Mouse (Mus musculus) CH12.LX (cell line): ENCODE measurements around the gene Polr1d.

ENCODE experiments used
- CHD2 ChIP-seq: IDR thresholded peaks from 2 replicates; pipeline ENCODE4 v1.6.1; 2011; ENCODE audit warnings: low read length, improper control_type of control experiment
- CTCF ChIP-seq, 2 experiments: IDR thresholded peaks in 1 of 2; conservative IDR thresholded peaks in 1 of 2; 2 replicates each; pipeline ENCODE4 v1.5.1; 2011 to 2012; ENCODE audit warnings: low read depth in 2 of 2, low read length in 2 of 2, improper control_type of control experiment in 1 of 2, inconsistent platforms in 1 of 2, mild to moderate bottlenecking in 1 of 2, moderate library complexity in 1 of 2
- IRF4 ChIP-seq: IDR thresholded peaks from 2 replicates; pipeline ENCODE4 v1.6.1; 2014; ENCODE audit warnings: low read depth, mild to moderate bottlenecking, inconsistent platforms, low read length, improper control_type of control experiment
- MAZ ChIP-seq: IDR thresholded peaks from 2 replicates; pipeline ENCODE4 v1.6.1; 2012; ENCODE audit warnings: low read depth, mild to moderate bottlenecking, inconsistent platforms, low read length, improper control_type of control experiment, moderate library complexity
- MXI1 ChIP-seq: IDR thresholded peaks from 2 replicates; pipeline ENCODE4 v1.6.1; 2011; ENCODE audit warnings: mild to moderate bottlenecking, low read depth, low read length, improper control_type of control experiment
- NELFE ChIP-seq: IDR thresholded peaks from 2 replicates; pipeline ENCODE4 v1.6.1; 2011; ENCODE audit warnings: low read depth, low read length, improper control_type of control experiment
- POLR2A ChIP-seq: IDR thresholded peaks from 2 replicates; pipeline ENCODE4 v1.6.1; 2011; ENCODE audit warnings: low read depth, mild to moderate bottlenecking, improper control_type of control experiment, low read length
- SMC3 ChIP-seq: IDR thresholded peaks from 2 replicates; pipeline ENCODE4 v1.6.1; 2011; ENCODE audit warnings: low read depth, low read length, improper control_type of control experiment

- TF ChIP-seq CTCF (conservative IDR thresholded peaks at IDR 0.05 in 1 of 2, IDR thresholded peaks at IDR 0.05 in 1 of 2; ENCODE audit: low read depth in 2 of 2, low read length in 2 of 2), result no peak
- no peak for TF ChIP-seq NELFE
- no peak for TF ChIP-seq POLR2A
- no peak for TF ChIP-seq MAZ
- TF ChIP-seq MXI1, result no peak
- TF ChIP-seq SMC3, result no peak
- TF ChIP-seq CHD2, result no peak
- TF ChIP-seq IRF4, result no peak
Measured at GRCm38 (mm10) chr5:147045311-147045710, 31.5 kb upstream of the Polr1d start.
